Mouse (Mus musculus) midbrain, embryonic 11.5 days (tissue): ENCODE results near the gene Mroh2a. TPM values are rescaled to one million over a fixed set of nuclear protein-coding genes. Genes with fewer than 3 reads are reported as not detected.
A peak's percentile ranks its signal among the peaks of the same experiment; 100 is the strongest.
"Not testable (repeated sequence)": the region's sequence is repeated elsewhere in the genome, so short reads cannot be mapped to it uniquely, and the experiment has no call there.

Experiments
- ATAC-seq: fragments of 200-750 bp; cut with Nextera tagmentation; 2 replicates; pipeline ENCODE4 v1.8.0; 2017; ENCODE audit warnings: moderate TSS enrichment, moderate library complexity; ENCODE audit not compliant: low FRiP score
- DNase-seq: peaks from one replicate; pipeline ENCODE4 v3.0.0; 2015; ENCODE audit warnings: low spot score; ENCODE audit errors: missing footprints
- H3K27ac ChIP-seq: fragments of 300-500 bp; sonication (generic); 2 replicates; pipeline ENCODE4 v1.5.1; 2014; ENCODE audit warnings: low read depth, low read length
- H3K27me3 ChIP-seq: fragments of 300-500 bp; sonication (generic); 2 replicates; pipeline ENCODE4 v1.6.1; 2014; ENCODE audit warnings: mild to moderate bottlenecking, low read length, moderate library complexity, mixed read lengths; ENCODE audit not compliant: control insufficient read depth, insufficient read depth
- H3K36me3 ChIP-seq: fragments of 300-500 bp; sonication (generic); 2 replicates; pipeline ENCODE4 v1.6.1; 2014; ENCODE audit warnings: mild to moderate bottlenecking, low read length, moderate library complexity, mixed read lengths; ENCODE audit not compliant: control insufficient read depth, insufficient read depth
- H3K4me1 ChIP-seq: fragments of 300-500 bp; sonication (generic); 2 replicates; pipeline ENCODE4 v1.6.1; 2014; ENCODE audit warnings: low read length; ENCODE audit not compliant: control insufficient read depth, insufficient read depth
- H3K4me2 ChIP-seq: fragments of 300-500 bp; sonication (generic); 2 replicates; pipeline ENCODE4 v1.6.1; 2014; ENCODE audit warnings: mild to moderate bottlenecking, moderate library complexity
- H3K4me3 ChIP-seq: fragments of 300-500 bp; sonication (generic); 2 replicates; pipeline ENCODE4 v1.5.1; 2014; ENCODE audit warnings: low read depth, low read length
- H3K9ac ChIP-seq: fragments of 300-500 bp; sonication (generic); 2 replicates; pipeline ENCODE4 v1.6.1; 2014; ENCODE audit warnings: low read length
- H3K9me3 ChIP-seq: fragments of 300-500 bp; sonication (generic); 2 replicates; pipeline ENCODE4 v1.6.1; 2016; ENCODE audit warnings: low read length; ENCODE audit not compliant: control insufficient read depth
- WGBS: fragments of 180-500 bp; shearing (Covaris S2); extraction: QIAGEN DNeasy Blood & Tissue Kit; methylation state at CpG from one replicate; pipeline ENCODE4 v1.1.7; 2014; 5-methylcytosine and 5-hydroxymethylcytosine counted together
- polyA plus RNA-seq: library from polyadenylated mRNA; unstranded; fragments of >200 nt; fragmentation: Nextera tagmentation; extraction: Ambion mirVana; gene quantifications from 2 replicates; pipeline ENCODE4 v1.2.1, GENCODE M21; 2014

The Mroh2a gene
- polyA plus RNA-seq, 1 experiment from 2014 or later = 1.7 TPM

DNA sequence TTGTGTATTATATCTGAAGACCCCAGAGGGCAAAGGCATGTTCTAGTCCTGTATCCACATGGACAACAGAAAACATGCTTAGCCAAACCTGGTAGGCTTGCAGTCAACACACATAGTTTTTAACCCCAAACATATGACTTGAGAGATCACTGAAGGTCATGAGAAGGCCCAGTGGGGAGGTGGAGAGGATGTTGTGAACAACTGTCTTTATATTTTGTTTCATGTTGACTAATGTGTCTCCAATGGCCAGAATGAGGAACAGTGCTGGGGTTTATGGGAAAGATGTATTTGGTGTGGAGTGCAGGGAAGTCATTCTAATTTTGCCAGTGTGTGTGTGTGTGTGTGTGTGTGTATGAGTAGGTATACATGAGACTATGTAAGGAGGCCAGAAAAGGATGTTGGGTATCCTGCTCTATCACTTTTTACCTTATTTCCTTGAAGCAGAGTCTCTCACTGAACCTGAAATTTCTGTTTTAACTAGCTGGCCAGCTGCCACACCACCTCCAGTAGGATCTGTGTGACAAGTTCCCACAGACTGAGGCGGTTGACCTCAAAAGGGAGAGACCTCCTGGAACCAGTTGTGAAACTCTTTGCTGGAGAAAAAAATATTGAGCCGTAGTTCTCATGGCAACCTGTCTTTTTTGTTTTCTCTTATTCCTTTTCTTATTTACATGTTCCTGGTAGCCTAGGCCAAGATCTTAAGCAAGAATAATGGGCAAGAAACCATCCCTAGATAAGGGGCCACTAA lies 2.6 kb upstream of the Mroh2a start:
- H3K27me3 ChIP-seq = no peaks in the 10 kb centered on the region
- H3K9me3 ChIP-seq = peaks cover 43% of the 10 kb centered on the region
- H3K36me3 ChIP-seq = no peaks in the 10 kb centered on the region
- H3K4me3 ChIP-seq = no peak overlapping the region
- 68% methylated on average over 2 of the region's 2 CpGs for WGBS
- H3K27ac ChIP-seq = no peak overlapping the region
- ATAC-seq (no peak), DNase-seq (no peak)
- no peaks in the 10 kb centered on the region for H3K4me1 ChIP-seq
- no peak overlapping the region for H3K9ac ChIP-seq
- no peak overlapping the region for H3K4me2 ChIP-seq

DNA sequence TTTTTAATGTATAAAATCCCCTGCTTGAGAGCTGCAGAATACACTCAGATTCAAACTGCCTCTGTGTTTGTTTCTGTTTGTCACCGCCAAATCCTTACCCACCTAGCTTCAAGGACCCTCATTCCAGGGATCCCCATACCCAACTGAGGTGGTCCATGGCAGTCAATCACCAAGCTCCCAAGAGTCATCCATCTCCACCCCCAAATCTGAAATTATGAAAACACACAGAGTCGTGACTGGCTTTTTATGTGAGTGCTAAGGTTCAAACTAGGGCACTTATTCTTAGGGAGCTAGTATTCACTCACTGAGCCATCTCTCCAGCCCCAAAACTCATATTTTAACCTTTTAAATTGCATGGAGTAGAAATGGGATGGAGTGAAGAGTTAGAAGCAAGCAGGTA lies 1.5 kb upstream of the Mroh2a start:
- not testable (repeated sequence) for H3K9ac ChIP-seq, DNase-seq, ATAC-seq, H3K36me3 ChIP-seq, H3K27me3 ChIP-seq, H3K4me2 ChIP-seq, H3K4me3 ChIP-seq, H3K4me1 ChIP-seq, H3K27ac ChIP-seq
- 44% methylated on average over 2 of the region's 2 CpGs for WGBS
- H3K9me3 ChIP-seq = peaks cover 54% of the 10 kb centered on the region

DNA sequence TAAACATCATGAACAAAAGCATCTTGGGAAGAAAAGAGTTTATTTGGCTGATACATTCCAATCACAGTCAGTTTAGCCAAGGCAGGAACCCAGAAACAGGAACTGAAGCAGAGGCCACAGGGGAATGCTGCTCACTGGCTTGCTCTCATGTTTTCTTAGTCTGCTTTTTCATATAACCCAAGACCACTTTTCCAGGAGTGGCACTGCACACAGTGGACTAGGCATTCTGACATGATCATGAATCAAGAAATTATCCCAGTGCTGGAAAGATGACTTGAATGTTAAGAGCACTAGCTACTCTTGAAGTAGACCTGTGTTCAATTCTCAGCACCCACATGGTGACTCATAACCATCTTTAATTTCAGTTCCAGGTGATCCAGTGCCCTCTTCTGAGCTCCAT lies 1.0 kb upstream of the Mroh2a start:
- H3K9ac ChIP-seq = no peak overlapping the region

DNA sequence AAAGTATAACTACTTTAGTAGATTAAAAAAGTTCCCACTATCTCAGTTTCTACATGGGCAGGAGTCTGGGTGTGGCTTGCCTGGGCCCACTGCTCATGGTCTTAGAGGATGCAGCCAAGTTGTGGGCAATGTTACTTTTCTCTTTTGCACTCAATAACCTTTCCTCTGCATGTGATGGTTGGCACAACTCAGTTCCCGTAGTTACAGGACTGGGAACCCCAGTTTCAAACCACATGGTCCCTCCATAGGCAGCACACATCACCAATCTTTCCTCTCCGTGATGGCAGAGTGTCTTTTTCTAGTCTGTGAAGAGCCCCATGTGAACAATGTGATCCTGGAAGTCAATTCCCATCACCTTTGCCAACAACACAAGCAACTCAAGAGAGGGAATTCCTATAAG lies 696 bp downstream of the Mroh2a start:
- 59% methylated on average over 2 of the region's 2 CpGs for WGBS
- no peaks in the 10 kb centered on the region for H3K4me1 ChIP-seq
- H3K27me3 ChIP-seq = no peaks in the 10 kb centered on the region
- no peaks in the 10 kb centered on the region for H3K36me3 ChIP-seq
- H3K4me3 ChIP-seq = no peak overlapping the region
- ATAC-seq (no peak), DNase-seq (no peak)
- H3K9ac ChIP-seq = no peak overlapping the region
- H3K4me2 ChIP-seq = no peak overlapping the region
- peaks cover 72% of the 10 kb centered on the region for H3K9me3 ChIP-seq
- H3K27ac ChIP-seq = no peak overlapping the region

More for the DNA sequence above, 1.0 kb upstream of the Mroh2a start:
- H3K36me3 ChIP-seq = no peaks in the 10 kb centered on the region
- ATAC-seq = no peak
- no peaks in the 10 kb centered on the region for H3K27me3 ChIP-seq
- H3K4me3 ChIP-seq = no peak overlapping the region
- peaks cover 59% of the 10 kb centered on the region for H3K9me3 ChIP-seq
- no peak for DNase-seq
- no peak overlapping the region for H3K27ac ChIP-seq
- H3K4me2 ChIP-seq = no peak overlapping the region
- H3K4me1 ChIP-seq = no peaks in the 10 kb centered on the region

DNA sequence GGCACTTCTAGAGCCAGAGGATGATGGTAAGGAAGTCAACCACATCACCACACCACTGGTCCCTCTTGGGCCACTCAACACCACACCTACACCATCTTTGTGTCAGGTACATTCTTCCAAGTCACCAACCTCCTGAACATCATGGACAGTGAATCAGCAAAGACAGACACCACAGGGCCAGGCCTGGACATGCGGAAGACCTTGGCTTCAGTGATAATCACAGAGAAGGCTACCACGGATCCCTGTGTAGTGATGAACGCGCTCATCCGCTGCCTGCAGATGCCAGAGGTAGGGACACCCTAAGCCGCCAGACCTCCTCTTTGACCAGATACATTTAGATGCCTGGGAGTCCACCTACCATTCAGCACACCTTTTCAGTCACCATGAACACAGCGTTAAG lies 1.3 kb downstream of the Mroh2a start:
- ATAC-seq (0 out of 2 replicates have a peak, but pooled peaks have one; percentile 8), DNase-seq (no peak)
- no peaks in the 10 kb centered on the region for H3K4me1 ChIP-seq
- no peak overlapping the region for H3K9ac ChIP-seq
- no peaks in the 10 kb centered on the region for H3K27me3 ChIP-seq
- WGBS = 69% methylated on average over 7 of the region's 7 CpGs
- H3K36me3 ChIP-seq = no peaks in the 10 kb centered on the region
- H3K27ac ChIP-seq = no peak overlapping the region
- no peak overlapping the region for H3K4me3 ChIP-seq
- no peak overlapping the region for H3K4me2 ChIP-seq
- peaks cover 79% of the 10 kb centered on the region for H3K9me3 ChIP-seq

DNA sequence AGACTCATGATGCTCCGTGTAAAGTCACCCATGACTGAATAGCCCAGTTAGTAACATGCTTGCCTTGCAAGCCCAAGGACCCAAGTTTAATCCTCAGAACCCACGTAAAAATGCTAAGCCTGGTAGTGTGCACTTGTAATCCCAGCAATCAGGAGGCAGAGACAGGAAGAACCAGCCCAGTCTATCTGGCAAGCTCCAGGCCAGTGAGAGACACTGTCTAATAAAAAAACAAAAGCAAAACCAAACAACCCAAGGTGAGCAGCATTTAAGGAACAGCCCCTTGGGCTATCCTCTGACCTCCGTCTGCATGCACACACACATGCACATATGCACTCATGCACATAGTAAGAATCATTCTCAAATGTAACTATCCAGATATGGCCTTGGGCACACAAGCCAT lies 2.8 kb downstream of the Mroh2a start:
- H3K9me3 ChIP-seq = peaks cover 93% of the 10 kb centered on the region
- H3K4me3 ChIP-seq = no peak overlapping the region
- H3K27ac ChIP-seq = no peak overlapping the region
- no peak for ATAC-seq
- DNase-seq = no peak
- H3K27me3 ChIP-seq = no peaks in the 10 kb centered on the region
- H3K9ac ChIP-seq = no peak overlapping the region
- H3K36me3 ChIP-seq = no peaks in the 10 kb centered on the region
- no peak overlapping the region for H3K4me2 ChIP-seq
- H3K4me1 ChIP-seq = no peaks in the 10 kb centered on the region
- 78% methylated on average over 3 of the region's 3 CpGs for WGBS

DNA sequence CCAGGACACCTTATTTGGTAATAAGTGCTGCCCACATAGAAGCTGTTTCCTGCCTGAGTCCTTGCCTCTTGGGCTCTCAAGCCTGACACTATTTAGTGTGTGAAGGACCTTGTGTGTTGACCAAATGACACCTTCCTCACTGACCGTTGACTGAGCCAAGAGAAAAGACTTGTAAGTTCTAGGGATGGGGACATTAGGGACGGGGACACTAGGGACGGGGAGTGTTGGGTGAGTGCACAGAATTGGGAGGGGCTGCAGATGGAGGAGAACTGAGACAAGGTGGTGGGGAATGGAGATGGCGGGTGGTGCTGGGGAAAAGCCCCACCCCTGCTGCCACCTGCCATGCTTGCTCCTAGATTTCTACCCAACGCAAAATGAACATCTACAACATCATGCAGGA lies 3.2 kb downstream of the Mroh2a start:
- Histone ChIP-seq H3K9ac (no peak overlapping the region), H3K27ac (no peak overlapping the region), H3K4me1 (no peaks in the 10 kb centered on the region), H3K9me3 (peaks cover 98% of the 10 kb centered on the region), H3K27me3 (no peaks in the 10 kb centered on the region), H3K4me2 (no peak overlapping the region), H3K36me3 (no peaks in the 10 kb centered on the region), H3K4me3 (no peak overlapping the region)
- DNase-seq = no peak
- ATAC-seq = peak; percentile 8; the same call in 1 of the 2 replicates
- WGBS = 83% methylated on average over 5 of the region's 5 CpGs

DNA sequence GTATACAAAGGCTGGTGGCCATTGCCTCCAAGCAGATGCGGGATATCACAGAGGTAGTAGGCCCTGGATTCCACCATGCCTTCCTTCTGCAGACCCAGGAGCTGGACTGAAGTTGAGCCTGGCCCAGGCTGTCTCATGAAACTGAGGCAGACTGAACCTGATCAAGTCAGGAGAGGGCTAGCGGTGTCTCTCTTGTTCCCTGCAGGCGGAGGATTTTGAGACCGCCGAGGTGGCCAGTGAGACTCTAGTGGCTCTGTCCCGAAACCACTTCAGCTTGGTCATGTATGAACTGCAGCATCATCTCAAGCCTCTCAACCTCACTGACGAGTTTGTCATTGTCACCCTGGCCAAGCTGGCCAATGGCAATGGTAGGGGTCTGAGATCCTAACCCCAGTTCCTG lies 3.6 kb downstream of the Mroh2a start:
- no peak overlapping the region for H3K9ac ChIP-seq
- H3K4me3 ChIP-seq = no peak overlapping the region
- ATAC-seq (no peak), DNase-seq (no peak)
- 68% methylated on average over 7 of the region's 7 CpGs for WGBS
- no peak overlapping the region for H3K27ac ChIP-seq
- H3K27me3 ChIP-seq = no peaks in the 10 kb centered on the region
- no peak overlapping the region for H3K4me2 ChIP-seq
- peaks cover 100% of the 10 kb centered on the region for H3K9me3 ChIP-seq
- no peaks in the 10 kb centered on the region for H3K4me1 ChIP-seq
- H3K36me3 ChIP-seq = no peaks in the 10 kb centered on the region

DNA sequence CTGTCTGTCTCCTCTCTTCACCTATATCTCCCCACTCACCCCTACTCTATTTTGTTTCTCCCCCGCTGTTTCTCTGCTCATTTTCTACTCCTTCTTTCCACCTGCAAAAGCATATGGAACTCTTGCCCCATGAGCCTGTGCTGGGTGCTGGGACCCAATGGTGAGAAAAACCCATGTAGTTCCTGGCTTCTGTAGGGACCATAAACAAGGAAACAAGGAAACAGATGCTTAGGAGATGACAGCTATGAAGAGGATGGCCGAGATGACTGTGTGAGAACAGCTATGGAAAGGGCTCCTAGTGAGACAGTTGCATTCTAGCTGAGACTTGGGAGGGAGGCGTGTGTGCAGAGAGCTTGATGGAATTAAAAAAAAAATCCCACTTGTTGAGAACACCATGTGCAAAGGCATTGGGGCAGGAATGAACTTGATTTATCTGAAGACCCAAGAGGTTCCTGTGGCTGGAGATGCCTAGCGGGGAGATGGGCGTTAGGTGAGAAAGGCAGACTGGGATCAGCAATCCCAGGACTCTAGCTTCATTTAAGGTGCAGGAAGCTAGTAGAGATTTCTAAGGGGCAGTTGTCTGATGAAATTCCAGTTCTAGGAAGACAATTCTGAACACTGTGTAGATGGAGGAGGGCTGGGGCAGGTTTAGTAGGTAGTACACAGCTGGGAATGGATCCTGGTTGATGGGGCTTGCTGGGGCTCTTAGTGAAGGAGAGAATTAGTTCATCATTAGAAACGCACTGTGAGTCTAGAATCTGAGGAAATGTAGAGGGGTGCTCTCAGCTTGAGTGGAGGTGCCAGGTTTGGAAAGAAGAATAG lies 4.4 kb downstream of the Mroh2a start:
- H3K9ac ChIP-seq = no peak overlapping the region
- no peaks in the 10 kb centered on the region for H3K36me3 ChIP-seq
- no peak overlapping the region for H3K4me2 ChIP-seq
- no peak overlapping the region for H3K27ac ChIP-seq
- H3K27me3 ChIP-seq = no peaks in the 10 kb centered on the region
- WGBS = 76% methylated on average over 6 of the region's 6 CpGs
- H3K9me3 ChIP-seq = peaks cover 100% of the 10 kb centered on the region
- H3K4me1 ChIP-seq = no peaks in the 10 kb centered on the region
- no peak overlapping the region for H3K4me3 ChIP-seq
- ATAC-seq (no peak), DNase-seq (no peak)
